Mouse (Mus musculus) brain, embryonic 18.5 days (tissue): ENCODE results near the gene Man2c1.

Source experiments
- DNase-seq: peaks from one replicate; pipeline ENCODE4 v3.0.0-alpha.2; 2012; ENCODE audit warnings: low read depth, low spot score

Gene Man2c1

DNA sequence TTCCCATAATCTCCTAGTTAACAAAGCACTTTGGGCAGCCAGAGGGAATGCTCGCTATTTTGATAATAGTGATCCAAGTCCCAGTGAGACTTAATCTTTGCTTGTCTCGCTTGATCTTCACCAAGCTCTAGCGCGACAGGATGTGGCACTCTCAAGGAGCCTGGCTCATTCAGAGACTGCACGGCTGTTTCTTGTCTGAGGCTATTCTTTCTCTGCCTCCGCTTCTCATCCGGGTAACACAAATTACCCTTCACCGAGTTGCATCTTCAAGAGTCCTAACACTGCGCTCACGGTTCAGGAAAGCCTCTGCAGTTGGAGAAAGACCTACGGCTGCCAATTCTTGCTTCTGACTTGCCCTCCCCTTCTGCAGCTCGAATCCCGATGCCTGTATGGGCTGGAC, 27.0 kb downstream of the Man2c1 start:
- no peak for DNase-seq

DNA sequence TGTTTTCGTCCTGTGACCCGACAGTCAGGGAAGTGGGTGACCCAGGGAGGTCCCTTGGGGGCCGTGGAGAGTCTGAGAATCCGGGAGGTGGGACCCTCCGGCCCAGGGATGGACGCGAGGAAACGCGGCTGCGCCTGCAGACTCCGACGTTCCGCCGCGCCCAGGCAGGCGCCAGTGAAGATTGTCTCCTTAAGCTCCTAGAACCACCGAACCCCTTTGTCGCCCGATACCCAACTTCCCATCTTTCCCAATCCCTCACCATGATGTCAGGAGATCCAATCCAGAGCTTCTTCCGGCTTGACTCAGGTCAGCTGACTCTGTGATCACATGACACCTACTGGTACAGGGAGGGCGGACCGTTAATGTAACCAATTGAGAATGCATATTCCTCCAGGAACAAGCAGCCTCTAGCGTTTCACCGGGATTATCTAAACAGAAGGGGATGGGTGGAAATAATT, 27.6 kb downstream of the Man2c1 start, which contains the start of gene Commd4:
Gene Commd4 (minus strand): TSS at position 319 of the 458 bp plus-strand sequence.
- DNase-seq, result peak; percentile 96

GRCm38 (mm10) chr9:57158506-57158905, 28.0 kb downstream of the Man2c1 start:
- DNase-seq, result no peak

DNA sequence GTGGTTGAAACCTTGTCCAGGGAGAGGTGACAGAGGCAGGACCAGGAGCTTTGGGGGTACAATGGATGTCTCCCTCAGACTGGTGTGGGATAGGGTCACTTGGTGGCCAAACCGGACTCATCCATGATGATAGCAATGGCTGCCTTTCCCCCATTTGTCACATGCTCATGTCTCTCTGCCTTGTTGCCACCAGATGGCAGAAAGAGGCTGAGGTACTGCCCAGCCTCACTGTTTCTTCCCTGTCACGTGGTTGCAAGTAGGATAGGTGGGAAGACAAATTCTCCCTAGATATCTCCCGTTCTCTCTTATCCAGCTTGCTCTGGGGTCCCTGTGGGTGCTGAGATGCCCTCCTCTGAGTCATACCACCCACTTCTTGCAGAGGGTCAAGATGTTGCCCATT, 32.0 kb downstream of the Man2c1 start:
- no peak for DNase-seq

DNA sequence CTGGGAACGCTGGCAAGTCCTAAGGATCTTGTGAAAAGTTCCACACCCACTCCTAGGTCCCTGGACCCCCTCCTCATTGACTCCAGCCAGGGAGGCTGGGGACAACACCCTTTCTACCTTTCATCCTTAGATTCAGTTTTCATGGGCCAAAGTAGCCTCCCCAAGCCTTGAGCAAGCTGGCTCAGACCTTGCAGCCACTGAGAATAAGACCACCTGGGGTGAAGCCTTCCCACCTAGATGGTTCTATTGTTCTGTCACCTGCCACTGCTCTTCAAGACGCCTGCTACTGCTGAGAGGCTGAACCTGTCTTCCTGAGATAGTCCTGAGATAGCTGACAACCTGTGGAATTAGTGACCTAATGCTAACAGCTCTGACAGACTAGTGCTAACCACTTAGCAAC, 32.6 kb downstream of the Man2c1 start:
- no peak for DNase-seq

DNA sequence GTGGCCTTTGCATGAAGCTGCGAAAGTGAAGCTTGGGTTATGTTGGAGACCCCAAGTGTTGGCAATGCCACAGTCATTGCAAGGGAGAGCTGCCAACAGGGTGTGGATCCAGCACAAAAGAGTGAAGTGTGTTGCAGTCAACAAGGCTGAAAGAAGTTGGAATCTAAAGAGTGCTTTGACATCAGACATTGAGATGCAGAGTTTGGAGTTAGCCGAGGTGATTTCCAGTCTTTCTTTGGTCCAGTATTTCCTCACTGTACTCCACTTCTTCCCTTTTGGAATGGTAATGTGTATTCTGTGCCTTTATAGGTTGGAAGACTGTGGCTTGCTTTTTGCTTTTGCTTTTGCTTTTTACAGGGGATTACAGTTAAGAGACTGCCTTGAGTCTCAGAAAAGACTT, 35.7 kb downstream of the Man2c1 start:
- no peak for DNase-seq

DNA sequence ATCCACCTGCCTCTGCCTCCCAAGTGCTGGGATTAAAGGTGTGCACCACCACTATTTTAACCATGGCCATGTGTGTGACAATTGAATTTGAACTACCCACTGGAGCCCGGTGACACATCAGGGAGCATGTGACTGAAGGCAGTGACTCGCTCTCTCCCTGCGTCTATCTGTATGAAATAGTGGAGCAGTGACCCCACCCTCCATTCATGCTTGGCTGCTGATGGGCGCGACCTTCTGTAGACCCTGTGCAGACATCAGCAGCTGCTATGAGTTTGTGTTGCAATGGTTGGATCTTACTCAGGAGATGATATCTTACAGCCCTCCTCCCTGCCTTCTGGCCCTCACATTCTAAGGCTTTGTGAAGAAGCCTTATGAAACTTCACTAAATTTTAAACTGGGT, 37.9 kb downstream of the Man2c1 start:
- no peak for DNase-seq
